Mouse (Mus musculus) ES-E14 (cell line): ENCODE measurements at regions not wholly inside any gene's neighbourhood (a gene's known extent, or its start where the extent isn't known, plus 50 kb on each side); places are given as distances from the start of the nearest gene placed in this dataset.

Experiments used
- DNase-seq: peaks from one replicate; pipeline ENCODE4 v3.0.0-alpha.2; 2013; ENCODE audit warnings: low read depth, low spot score
- H3K27ac ChIP-seq: 2 replicates; pipeline ENCODE4 v1.5.1; 2012; ENCODE audit warnings: low read depth, mild to moderate bottlenecking, low read length, moderate library complexity, mixed read lengths; ENCODE audit not compliant: poor library complexity, insufficient read depth, severe bottlenecking
- H3K36me3 ChIP-seq: 2 replicates; pipeline ENCODE4 v1.6.1; 2012; ENCODE audit warnings: mild to moderate bottlenecking, low read length, moderate library complexity, mixed read lengths; ENCODE audit not compliant: control insufficient read depth, poor library complexity, insufficient read depth, severe bottlenecking
- H3K4me1 ChIP-seq, 2 experiments: fragments of 150-350 bp in 1 of 2; sonication (generic) in 1 of 2; 2 replicates each; pipeline ENCODE4 v1.6.1; 2012; ENCODE audit warnings: low read length in 2 of 2, mild to moderate bottlenecking in 1 of 2, mixed read lengths in 1 of 2; ENCODE audit not compliant: control insufficient read depth in 2 of 2, insufficient read depth in 2 of 2, poor library complexity in 1 of 2
- H3K4me3 ChIP-seq, 2 experiments: fragments of 150-350 bp in 1 of 2; sonication (generic) in 1 of 2; 2 replicates each; pipeline ENCODE4 v1.5.1; 2012; ENCODE audit warnings: low read length in 2 of 2, low read depth in 1 of 2, mild to moderate bottlenecking in 1 of 2, mixed read lengths in 1 of 2; ENCODE audit not compliant: insufficient read depth in 1 of 2, poor library complexity in 1 of 2, severe bottlenecking in 1 of 2
- H3K9ac ChIP-seq: 2 replicates; pipeline ENCODE4 v1.6.1; 2012; ENCODE audit warnings: low read depth, mild to moderate bottlenecking, low read length, mixed read lengths; ENCODE audit not compliant: poor library complexity, insufficient read depth, severe bottlenecking
- H3K9me3 ChIP-seq: fragments of 150-350 bp; sonication (generic); 2 replicates; pipeline ENCODE4 v1.6.1; 2012; ENCODE audit warnings: low read depth, mild to moderate bottlenecking, low read length; ENCODE audit not compliant: control insufficient read depth, insufficient read depth
- CHD2 ChIP-seq: IDR thresholded peaks from 2 replicates; pipeline ENCODE4 v1.6.1; 2014; ENCODE audit warnings: mild to moderate bottlenecking, low read depth, low read length, inconsistent platforms
- HCFC1 ChIP-seq: IDR thresholded peaks from 2 replicates; pipeline ENCODE4 v1.6.1; 2012; ENCODE audit warnings: low read length, inconsistent platforms, borderline replicate concordance; ENCODE audit not compliant: insufficient read depth
- MAFK ChIP-seq: IDR thresholded peaks from 2 replicates; pipeline ENCODE4 v1.6.1; 2014; ENCODE audit warnings: mild to moderate bottlenecking, low read depth, low read length, inconsistent platforms; ENCODE audit not compliant: insufficient read depth
- ZC3H11A ChIP-seq: IDR thresholded peaks from 2 replicates; pipeline ENCODE4 v1.6.1; 2012; ENCODE audit warnings: low read depth, mild to moderate bottlenecking, inconsistent platforms, low read length, borderline replicate concordance
- ZNF384 ChIP-seq: IDR thresholded peaks from 2 replicates; pipeline ENCODE4 v1.6.1; 2012; ENCODE audit warnings: low read depth, low read length, inconsistent platforms
- in situ Hi-C, 2 experiments: fragments of 600-800 bp; cut with MboI; formaldehyde crosslinking; loops; one replicate each; pipeline ENCODE4 v1.15.1; 2025; ENCODE audit warnings: low sequenced_read_pairs in 2 of 2, inconsistent platforms in 1 of 2; ENCODE audit not compliant: unreplicated experiment in 2 of 2

- no peaks in the 10 kb centered on the region for H3K36me3 ChIP-seq
- no peaks in the 10 kb centered on the region for H3K4me1 ChIP-seq
- TF ChIP-seq ZC3H11A (no peak), MAFK (no peak), CHD2 (no peak), ZNF384 (no peak), HCFC1 (no peak)
- H3K4me3 ChIP-seq = no peak overlapping the region
- H3K9me3 ChIP-seq = no peaks in the 10 kb centered on the region
- no peak overlapping the region for H3K9ac ChIP-seq
- no peak for DNase-seq
- in situ Hi-C loops = no loop called here
- H3K27ac ChIP-seq = no peak overlapping the region
Observed at GRCm38 (mm10) chr17:48672749-48673148, 218.0 kb downstream of the Unc5cl start.

DNA sequence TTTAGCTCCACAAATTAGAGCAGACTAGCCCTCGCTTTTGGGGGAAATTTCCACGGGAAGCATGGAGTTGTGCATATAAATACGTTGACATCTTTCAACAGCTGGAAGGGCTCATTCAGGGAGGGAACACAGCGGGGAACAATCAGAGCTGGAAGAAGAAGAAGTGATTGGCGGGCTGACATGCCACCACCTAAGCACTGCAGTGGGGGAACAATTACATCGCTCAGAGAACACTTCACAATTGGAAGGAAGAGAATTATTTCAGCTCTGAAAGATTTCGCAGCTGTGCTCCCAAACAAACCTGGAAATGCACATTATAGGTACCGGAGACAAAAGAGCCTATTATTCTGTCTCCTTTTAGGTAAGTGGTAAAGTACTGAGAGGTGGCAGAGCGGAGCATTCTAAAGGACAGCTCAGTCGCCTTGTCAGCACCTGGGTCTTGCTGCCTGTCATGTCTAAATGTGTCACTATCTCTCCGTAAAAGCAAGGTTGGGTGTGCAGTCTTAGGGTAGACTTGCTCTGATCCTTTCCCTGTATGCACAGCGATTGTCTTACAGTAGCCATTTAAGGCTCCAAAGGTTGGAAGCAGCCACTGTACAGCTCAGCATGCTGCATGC is 223.6 kb downstream of the Unc5cl start:
- TF ChIP-seq ZNF384 (no peak), HCFC1 (no peak), CHD2 (no peak)
- in situ Hi-C loops = no loop called here
- Histone ChIP-seq H3K27ac (no peak overlapping the region), H3K4me1 (peaks cover 3 to 6% of the 10 kb centered on the region in 2 experiments; a peak in 1 of 4 replicates), H3K9me3 (no peaks in the 10 kb centered on the region), H3K9ac (no peak overlapping the region), H3K4me3 (no peak overlapping the region), H3K36me3 (no peaks in the 10 kb centered on the region)
- DNase-seq = no peak

DNA sequence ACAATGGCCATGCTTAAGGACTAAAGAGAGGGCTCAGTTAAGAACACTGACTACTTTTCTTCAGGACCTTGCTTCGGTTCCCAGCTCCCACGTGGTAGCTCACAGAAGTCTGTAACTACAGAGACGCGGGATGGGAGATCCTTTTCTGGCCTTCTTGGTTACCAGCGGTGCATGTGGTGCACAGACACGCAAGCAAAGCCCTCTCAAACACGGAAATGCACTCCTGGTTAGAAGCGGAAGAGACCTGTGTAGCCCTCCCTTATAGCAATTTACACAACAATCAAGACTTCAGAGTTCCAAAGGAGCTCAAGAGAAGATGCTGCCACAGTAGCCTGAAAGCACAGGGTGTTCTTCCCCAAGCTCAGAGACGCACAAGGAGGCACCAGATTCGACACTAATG is 225.6 kb downstream of the Unc5cl start:
- Histone ChIP-seq H3K4me3 (no peak overlapping the region), H3K27ac (no peak overlapping the region), H3K9ac (no peak overlapping the region), H3K4me1 (peaks cover 3 to 6% of the 10 kb centered on the region in 2 experiments; a peak in 1 of 4 replicates), H3K9me3 (no peaks in the 10 kb centered on the region), H3K36me3 (no peaks in the 10 kb centered on the region)
- peak; percentile 30 for DNase-seq
- no peak for TF ChIP-seq MAFK
- no peak for TF ChIP-seq CHD2
- TF ChIP-seq ZC3H11A = no peak
- TF ChIP-seq ZNF384 = no peak
- no peak for TF ChIP-seq HCFC1
- in situ Hi-C loops = no loop called here

- in situ Hi-C loops = no loop called here
- DNase-seq = no peak
Observed at GRCm38 (mm10) chr17:48688944-48689343, 234.2 kb downstream of the Unc5cl start.

DNA sequence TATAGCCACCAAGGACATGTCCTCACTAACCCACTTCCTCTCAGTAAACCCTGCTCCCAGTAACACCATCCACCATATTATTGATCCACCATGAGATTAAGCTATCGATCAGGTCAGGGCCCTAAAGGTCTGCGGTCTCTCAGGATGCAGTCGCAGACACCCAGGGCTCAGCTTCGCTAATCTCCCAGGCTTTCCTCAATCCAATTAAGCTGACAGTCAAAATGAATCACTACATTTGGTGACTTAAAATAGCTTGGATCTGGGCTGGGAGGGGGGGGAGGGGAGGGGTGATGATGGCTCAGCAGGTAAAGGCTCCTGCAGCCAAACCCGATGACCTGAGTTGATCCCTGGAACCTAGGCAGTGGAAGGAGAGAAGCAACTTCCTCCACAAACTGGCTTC is 233.7 kb upstream of the Lrfn2 start:
- Histone ChIP-seq H3K36me3 (no peaks in the 10 kb centered on the region), H3K9me3 (no peaks in the 10 kb centered on the region), H3K4me3 (no peak overlapping the region), H3K9ac (no peak overlapping the region), H3K27ac (no peak overlapping the region), H3K4me1 (no peaks in the 10 kb centered on the region)
- TF ChIP-seq HCFC1 = no peak
- TF ChIP-seq CHD2 = no peak
- no peak for TF ChIP-seq MAFK
- TF ChIP-seq ZC3H11A = no peak
- TF ChIP-seq ZNF384 = no peak
- no peak for DNase-seq
- in situ Hi-C loops = no loop called here

More at GRCm38 (mm10) chr17:48688944-48689343, 234.2 kb downstream of the Unc5cl start:
- no peak overlapping the region for H3K4me3 ChIP-seq
- no peaks in the 10 kb centered on the region for H3K9me3 ChIP-seq
- no peak overlapping the region for H3K27ac ChIP-seq
- H3K9ac ChIP-seq = no peak overlapping the region
- no peak for TF ChIP-seq MAFK
- TF ChIP-seq ZC3H11A = no peak
- no peak for TF ChIP-seq CHD2
- H3K4me1 ChIP-seq = no peaks in the 10 kb centered on the region
- H3K36me3 ChIP-seq = no peaks in the 10 kb centered on the region
